Mouse (Mus musculus): ENCODE measurements around the gene Perm1. TPM values are rescaled to one million over a fixed set of nuclear protein-coding genes. Genes with fewer than 3 reads are reported as not detected.

Gene Perm1
- polyA plus RNA-seq, 1 experiment = not detected

DNA sequence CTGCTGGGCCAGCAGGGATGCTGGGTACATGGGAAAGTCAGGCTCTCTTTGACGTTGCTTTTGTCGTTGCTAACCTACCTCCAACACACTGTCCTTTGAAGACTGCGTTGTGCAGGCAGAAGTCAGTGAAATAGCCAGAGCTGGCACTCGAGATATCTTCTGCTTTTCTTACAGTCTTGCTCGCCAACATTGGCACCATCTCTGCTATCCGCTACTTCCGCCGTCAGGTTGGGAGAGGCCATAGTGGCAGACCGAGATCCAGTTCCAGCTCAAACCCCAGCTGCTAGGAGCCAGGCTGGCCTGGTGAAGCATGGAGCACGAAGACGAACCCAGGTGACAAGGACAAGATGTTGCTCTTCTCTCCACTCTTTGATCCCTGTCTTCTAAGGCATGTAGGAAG lies 4.3 kb downstream of the Perm1 start:
- TF ChIP-seq GATA1 (IDR thresholded peaks at IDR 0.05; ENCODE audit: low read length) = no peak

DNA sequence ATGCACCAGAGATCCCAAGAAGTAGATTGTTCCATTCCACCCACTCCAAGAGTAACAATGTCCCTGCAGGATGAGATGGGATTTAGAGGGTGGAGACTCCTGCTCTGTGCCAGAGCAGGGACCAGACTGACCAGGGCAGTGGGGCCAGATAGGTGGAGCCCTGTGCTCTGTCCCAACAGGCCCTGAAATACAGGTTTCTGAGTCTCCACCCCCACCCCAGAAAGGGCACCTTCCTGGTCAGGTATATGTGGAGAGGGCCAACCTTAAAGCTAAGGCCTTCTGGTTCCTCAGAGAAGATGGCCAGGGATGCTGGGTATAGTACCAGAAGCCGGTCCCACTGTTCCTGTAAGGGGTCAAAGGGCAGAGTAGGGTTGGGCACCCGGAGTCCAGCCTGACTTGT lies 8.6 kb downstream of the Perm1 start:
- no peak for TF ChIP-seq GATA1 (IDR thresholded peaks at IDR 0.05; ENCODE audit: low read length)

DNA sequence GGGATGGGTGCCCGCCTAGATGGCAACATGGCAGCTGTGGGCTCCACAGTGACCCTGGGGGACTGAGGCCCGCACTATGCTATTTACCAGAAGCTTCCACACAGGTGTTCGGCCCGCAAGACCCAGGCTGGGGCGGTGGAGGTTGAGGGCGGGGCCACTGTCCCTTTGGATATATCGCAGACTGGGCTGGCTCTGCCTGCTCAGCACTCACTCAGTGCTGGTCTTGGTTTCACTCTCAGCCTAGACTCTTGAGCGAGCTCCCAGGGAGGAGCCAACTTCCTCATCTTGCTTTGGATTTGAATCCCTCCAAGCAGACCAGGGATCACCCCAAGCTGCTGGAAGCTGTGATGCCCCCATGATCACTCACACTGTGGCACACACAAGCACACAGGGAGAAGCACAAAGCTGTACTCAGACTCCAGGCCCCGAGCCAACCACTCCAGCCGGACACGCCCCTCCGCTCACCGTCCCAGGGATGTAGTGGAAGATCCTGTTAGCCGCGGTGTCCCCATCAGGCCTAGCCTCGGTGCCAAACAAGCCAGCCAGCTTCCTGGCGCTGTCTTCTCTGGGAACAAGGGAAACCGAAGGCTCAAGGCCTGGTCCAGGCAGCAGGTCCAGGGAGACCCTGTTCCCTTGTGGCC lies 12.2 kb downstream of the Perm1 start:
- TF ChIP-seq GATA1 (IDR thresholded peaks at IDR 0.05; ENCODE audit: low read length) = no peak

DNA sequence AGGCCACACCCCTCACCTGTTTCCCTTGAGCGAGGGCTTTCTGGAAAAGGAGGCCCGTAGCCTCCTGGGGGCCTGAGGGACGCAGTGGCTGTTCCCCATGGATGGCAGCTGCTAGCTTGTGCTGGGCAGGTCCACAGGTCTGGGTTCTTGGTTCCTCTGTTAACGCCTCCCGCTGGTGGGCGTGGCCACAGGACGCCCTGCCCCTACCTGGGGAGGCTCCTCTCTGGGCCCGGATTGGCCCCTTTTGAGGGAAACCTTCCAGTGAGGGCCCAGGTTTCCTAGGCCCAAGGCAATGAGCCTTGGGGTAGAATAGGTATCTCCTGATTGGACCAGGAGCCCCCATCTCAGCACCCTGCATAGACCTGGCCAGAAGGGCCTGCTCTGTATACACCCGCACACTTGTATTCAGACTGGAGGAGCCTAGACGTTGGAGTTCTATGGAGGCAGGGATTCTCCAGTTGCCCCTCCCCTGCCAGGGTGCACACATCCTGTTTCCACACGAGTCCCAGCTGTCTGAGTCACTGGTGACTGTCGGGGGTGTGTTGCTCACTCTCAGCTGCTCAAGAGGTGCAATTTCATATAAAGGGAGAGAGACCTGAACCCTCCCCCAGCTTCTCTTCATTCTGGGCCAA lies 12.8 kb downstream of the Perm1 start:
- no peak for TF ChIP-seq GATA1 (IDR thresholded peaks at IDR 0.05; ENCODE audit: low read length)

DNA sequence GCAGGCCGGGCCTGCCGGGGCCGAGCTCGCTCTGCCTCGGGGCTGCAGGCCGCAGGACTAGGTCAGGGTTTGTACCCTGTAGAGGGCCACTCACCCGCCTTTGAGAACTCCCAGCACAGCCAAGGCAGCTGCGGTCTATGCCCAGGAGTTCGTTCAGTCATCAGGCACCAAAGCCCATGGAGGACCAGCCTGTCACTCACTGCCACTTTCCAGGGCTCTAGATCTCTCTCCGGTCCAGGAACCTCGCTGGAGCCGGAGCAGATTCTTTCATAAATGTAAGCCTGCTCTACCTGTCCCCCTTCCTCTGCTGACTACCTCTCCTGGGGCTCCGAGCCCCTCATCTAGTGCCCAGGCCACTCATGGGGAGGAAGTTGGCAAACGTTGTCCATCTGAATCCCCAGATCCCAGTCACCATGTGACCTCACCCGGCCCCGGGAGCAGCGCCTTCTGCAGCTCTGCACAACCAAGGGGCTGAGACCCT lies 18.4 kb downstream of the Perm1 start:
- TF ChIP-seq GATA1 (IDR thresholded peaks at IDR 0.05; ENCODE audit: low read length) = no peak

DNA sequence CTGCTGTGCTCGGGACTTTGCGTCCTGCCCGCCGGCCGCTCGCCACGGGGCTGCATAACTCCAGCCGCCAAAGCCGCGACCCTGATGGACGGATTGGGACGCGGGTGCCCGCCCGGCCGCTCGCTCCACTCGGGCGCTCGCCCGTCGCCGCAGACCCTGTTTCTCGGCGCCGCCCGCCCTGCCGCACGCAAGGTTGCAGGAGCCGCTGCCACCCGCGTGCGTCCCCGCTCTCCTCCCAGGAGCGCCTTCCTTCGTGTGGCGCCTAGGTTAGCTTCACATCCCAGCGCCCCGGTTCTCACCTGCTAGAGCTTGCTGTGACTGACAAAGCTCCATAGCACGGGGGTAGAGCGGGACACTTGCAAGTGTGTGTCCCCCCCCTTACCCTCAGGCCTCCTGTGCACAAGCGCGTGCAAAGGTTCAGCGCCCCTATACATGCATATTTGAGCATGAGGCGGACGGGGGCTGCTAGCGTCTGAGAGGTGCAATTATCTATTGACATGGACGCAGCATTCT lies 19.1 kb downstream of the Perm1 start, which contains the start of gene Plekhn1:
Plekhn1 (minus strand) TSS at position 157 of the 513 bp plus-strand sequence.
- TF ChIP-seq GATA1 (IDR thresholded peaks at IDR 0.05; ENCODE audit: low read length) = no peak

DNA sequence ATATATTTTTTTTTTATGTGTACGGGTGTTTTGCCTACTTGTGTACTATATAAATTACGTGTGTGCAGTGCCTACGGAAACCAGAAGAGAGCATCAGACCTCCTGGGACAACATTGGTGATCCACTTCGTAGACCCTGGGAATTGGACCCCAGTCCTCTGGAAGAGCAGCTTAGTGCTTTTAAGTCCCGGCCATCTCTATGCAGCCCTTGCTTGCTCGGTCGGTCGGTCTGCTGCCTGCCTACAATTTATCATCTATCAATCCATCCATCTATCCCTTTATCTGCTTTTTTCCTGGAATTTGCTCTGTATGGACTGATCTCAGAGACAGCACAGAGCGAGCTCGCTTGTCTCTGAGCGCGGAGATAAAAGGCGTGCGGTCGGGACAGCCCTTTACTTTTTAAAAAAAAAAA lies 19.7 kb downstream of the Perm1 start:
- no peak for TF ChIP-seq GATA1 (IDR thresholded peaks at IDR 0.05; ENCODE audit: low read length)

DNA sequence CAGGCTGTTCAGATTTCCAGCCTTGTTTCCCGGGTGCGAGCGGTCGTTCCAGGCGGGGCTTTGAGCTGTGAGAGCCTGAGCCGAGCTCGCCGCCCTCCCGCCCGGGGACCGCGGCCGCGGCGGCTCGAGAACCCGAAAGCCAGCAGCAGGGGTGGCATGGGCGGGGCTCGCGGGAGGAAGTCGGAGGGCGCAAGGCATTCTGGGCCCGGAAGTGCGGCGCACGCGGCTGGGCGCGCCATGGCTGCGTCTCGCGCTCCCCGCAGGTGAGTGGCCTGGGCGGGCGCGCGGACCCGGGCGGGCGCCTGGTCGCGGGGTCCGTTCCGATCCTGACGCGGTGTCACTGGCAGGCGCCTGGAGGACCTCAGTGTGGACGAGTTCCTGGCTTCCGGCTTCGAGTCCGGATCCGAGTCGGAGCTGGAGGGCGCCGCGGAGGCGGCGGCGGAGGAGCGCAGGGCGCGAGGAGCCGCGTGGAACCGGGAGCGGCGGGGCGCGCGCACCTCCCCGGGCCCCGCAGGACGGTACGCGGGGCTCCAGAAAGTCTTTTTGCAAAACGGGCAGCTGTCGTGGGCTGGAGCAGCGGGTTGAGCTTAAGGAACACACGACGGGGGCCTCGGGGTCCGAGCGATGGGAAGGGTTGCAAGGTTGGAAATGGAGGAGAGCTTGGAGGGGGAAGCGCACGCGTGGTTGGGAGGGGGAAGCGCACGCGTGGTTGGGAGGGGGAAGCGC lies 20.3 kb downstream of the Perm1 start, which contains the start of gene Noc2l:
Noc2l (plus strand) TSS at position 203 of the 726 bp plus-strand sequence.
- no peak for TF ChIP-seq GATA1 (IDR thresholded peaks at IDR 0.05; ENCODE audit: low read length)

DNA sequence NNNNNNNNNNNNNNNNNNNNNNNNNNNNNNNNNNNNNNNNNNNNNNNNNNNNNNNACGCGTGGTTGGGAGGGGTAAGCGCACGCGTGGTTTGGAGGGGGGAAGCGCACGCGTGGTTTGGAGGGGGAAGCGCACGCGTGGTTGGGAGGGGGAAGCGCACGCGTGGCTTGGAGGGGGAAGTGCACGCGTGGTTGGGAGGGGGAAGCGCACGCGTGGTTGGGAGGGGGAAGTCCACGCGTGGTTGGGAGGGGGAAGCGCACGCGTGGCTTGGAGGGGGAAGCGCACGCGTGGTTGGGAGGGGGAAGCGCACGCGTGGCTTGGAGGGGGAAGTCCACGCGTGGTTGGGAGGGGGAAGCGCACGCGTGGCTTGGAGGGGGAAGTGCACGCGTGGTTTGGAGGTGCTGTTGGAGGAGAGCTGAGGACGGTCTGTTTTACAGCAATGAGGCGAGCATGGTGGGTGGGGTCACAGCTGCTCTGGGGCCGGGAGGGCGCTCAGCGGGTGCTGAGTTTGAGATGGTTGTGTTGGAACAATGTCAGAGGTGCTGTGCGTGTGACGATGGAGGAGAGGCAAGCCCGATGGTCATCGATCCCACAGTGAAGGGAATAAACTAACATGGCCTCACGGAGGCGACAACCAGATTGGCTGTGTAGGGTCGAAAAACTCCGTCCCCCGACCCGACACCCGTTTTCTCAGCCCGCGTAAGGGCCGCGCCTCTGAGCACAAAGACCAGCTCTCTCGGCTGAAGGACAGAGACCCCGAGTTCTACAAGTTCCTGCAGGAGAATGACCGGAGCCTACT lies 21.2 kb downstream of the Perm1 start:
- no peak for TF ChIP-seq GATA1 (IDR thresholded peaks at IDR 0.05; ENCODE audit: low read length)

DNA sequence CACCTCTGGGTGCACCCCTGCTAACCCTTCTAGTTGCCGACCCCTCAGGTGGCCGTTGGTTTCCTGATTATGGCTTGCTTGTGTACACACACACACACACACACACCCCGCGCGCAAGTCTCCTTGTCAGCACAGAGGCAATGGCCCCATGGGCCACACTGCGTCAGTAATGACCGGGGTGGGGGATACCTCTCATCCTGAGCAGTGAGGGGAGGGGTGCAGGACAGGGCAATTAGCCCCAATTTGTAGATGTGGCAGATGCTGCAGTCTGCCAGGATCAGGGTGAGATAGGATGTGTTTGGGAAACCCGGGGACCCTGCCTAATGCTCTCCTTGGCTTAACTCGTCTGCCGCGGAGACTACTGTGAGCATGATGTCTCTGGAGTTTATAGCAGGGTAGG lies 33.9 kb downstream of the Perm1 start:
- TF ChIP-seq GATA1 (IDR thresholded peaks at IDR 0.05; ENCODE audit: low read length) = no peak

DNA sequence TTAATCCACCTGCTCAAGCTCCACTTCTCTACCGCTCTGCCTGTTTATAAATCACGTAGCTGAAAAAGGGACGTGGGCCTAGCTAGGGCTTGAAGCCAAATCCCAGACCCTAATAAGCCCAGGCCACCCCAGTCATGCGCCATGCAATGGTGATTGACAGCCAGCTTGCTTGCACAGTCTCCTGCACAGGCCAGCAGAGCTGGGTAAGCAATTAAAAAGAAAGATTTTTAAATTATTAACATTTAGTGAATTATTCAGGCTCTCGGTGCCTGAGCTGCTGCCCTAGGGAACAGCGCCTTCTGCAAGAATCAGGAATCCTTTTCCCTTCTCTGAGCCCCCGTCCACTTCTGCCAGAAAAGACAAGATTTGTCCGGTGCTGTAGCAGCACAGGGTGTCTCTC lies 35.4 kb downstream of the Perm1 start:
- no peak for TF ChIP-seq GATA1 (IDR thresholded peaks at IDR 0.05; ENCODE audit: low read length)

DNA sequence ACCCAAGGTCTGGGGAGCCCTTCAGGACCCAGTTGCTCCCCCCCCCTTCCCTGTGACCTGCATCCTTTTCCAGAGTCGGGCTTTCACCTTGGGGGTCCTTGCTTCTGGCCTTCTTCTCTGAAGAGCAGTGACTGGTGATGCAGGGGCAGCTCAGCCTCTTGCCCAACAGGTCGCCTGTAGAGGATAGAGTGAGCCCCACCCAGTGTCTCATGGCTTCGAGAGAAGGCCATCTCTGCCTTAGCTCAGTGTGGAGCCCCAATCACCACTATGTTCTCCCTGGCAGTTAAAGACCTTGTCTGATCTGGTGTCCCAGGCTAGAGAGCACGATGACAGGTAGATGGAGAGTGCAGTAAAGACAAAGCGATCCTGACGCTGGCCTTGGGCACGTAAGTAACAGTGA lies 36.5 kb downstream of the Perm1 start:
- TF ChIP-seq GATA1 (IDR thresholded peaks at IDR 0.05; ENCODE audit: low read length) = no peak

DNA sequence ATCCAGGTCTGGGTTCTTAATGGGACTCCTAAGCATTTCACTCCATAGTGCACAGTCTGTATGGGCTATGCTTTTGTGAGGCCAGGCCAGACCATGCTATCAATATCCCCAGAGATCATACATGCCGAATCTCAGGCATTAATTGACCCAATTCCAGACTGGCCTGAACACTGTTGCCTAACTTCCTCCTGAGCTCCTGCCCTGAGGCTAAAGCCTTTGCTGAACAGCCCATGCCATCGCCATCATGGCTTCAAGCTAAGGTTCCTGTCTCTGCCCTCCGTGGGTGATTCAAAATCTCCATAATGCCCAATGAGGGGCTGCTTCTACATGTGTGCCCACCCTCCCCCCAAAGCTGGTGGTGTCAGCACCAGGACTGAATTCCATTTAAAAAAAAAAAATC lies 37.0 kb downstream of the Perm1 start:
- TF ChIP-seq GATA1 (IDR thresholded peaks at IDR 0.05; ENCODE audit: low read length) = no peak

DNA sequence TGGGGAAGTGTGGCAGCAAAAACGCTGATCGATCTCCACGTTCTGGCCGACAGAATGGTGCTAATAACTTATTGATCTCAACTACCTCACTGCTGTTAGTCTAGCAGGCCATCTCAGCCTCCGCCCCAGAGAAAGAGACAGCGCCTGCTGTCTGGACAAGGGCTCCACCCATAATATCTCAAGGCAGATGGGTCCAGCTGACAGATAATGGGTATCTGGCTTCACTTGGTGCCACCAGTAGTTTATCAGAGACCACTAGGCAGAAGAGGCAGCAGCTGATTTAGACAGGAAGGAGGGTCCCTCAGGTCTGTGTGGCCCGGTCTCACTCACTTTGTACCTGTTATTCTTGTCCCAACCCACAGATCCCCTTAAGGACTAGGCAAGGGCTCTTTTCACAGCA lies 37.4 kb downstream of the Perm1 start:
- peak; percentile 88 for TF ChIP-seq GATA1 (IDR thresholded peaks at IDR 0.05; ENCODE audit: low read length)

DNA sequence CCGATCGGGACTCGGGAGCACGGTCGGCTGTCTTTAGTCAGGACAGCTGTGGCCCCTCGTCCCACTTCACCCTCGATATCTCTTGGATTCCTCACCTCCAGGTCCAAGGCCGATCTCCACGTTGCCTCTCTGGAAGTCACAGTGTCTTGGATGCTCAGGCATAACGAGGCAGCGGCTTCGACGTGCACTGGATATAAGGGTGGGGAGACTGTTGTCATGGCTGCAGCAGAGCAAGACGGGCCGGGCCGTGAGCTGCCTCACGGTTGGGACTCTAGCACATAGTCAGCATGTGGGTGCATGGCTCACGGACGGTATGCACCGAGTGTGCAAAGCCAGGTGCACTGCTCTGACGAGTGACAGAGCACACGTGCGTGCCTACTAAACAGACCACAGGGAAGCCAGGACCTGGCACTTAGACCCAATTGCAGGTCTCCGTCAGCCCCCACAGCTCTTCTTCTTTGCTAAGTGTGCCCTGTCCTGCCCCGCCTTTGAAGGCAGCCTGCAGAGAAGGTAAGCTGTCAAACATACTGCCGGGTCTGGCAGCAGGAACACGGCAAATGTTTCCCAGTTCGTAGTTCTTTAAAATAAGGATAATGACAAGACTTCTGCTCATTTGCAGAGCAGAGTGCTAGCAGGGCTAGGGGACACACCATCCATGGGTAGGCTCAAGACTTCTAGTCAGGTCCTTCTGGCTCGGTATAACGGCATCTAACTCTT lies 38.9 kb downstream of the Perm1 start:
- TF ChIP-seq GATA1 (IDR thresholded peaks at IDR 0.05; ENCODE audit: low read length) = no peak

Measured in G1E-ER4 (cell line).